Mouse (Mus musculus) testis, adult 2 months (tissue): ENCODE measurements around the gene Akap9. TPM values are rescaled to one million over a fixed set of nuclear protein-coding genes. Genes with fewer than 3 reads are reported as not detected.
A peak's percentile ranks its signal among the peaks of the same experiment; 100 is the strongest.
"Not testable (repeated sequence)": the region's sequence is repeated elsewhere in the genome, so short reads cannot be mapped to it uniquely, and the experiment has no call there.

ENCODE experiments used
- H3K27ac ChIP-seq: fragments of 200-500 bp; 2 replicates; pipeline ENCODE4 v1.5.1; 2012; ENCODE audit warnings: low read depth, low read length; ENCODE audit not compliant: control insufficient read depth, insufficient read depth
- H3K27me3 ChIP-seq: fragments of 200-500 bp; 2 replicates; pipeline ENCODE4 v1.6.1; 2012; ENCODE audit warnings: mild to moderate bottlenecking, low read length, moderate library complexity; ENCODE audit not compliant: control insufficient read depth, insufficient read depth
- H3K36me3 ChIP-seq: fragments of 200-500 bp; 2 replicates; pipeline ENCODE4 v1.6.1; 2012; ENCODE audit warnings: mild to moderate bottlenecking, low read length; ENCODE audit not compliant: control insufficient read depth, insufficient read depth
- H3K4me1 ChIP-seq: fragments of 200-500 bp; 2 replicates; pipeline ENCODE4 v1.6.1; 2012; ENCODE audit warnings: low read length; ENCODE audit not compliant: control insufficient read depth, insufficient read depth
- H3K4me3 ChIP-seq: fragments of 200-500 bp; 2 replicates; pipeline ENCODE4 v1.5.1; 2012; ENCODE audit warnings: low read depth, mild to moderate bottlenecking, low read length, moderate library complexity, mixed read lengths; ENCODE audit not compliant: control insufficient read depth
- CTCF ChIP-seq: fragments of 200-500 bp; IDR thresholded peaks from 2 replicates; pipeline ENCODE4 v1.5.1; 2012; ENCODE audit warnings: low read depth, mild to moderate bottlenecking, inconsistent platforms, low read length, moderate library complexity; ENCODE audit not compliant: control insufficient read depth, insufficient read depth, insufficient replicate concordance
- POLR2A ChIP-seq: fragments of 200-500 bp; IDR thresholded peaks from 2 replicates; pipeline ENCODE4 v1.6.1; 2012; ENCODE audit warnings: low read depth, mild to moderate bottlenecking, inconsistent platforms, low read length, moderate library complexity; ENCODE audit not compliant: control insufficient read depth
- polyA plus RNA-seq: library from polyadenylated mRNA; depleted of rRNA; stranded (reverse); fragments of >200 nt; gene quantifications from 2 replicates; pipeline ENCODE4 v1.2.3, GENCODE M21; 2012

Gene Akap9
- polyA plus RNA-seq, 1 experiment: 11.5 TPM

GRCm38 (mm10) chr5:4023186-4023585, 95.3 kb downstream of the Akap9 start:
- Histone ChIP-seq H3K36me3 (no peaks in the 10 kb centered on the region), H3K4me3 (no peak overlapping the region), H3K4me1 (no peaks in the 10 kb centered on the region; the same call in 1 of the 2 replicates), H3K27ac (no peak overlapping the region), H3K27me3 (no peaks in the 10 kb centered on the region)
- TF ChIP-seq POLR2A (no peak), CTCF (no peak)

- TF ChIP-seq POLR2A (no peak), CTCF (no peak)
- H3K27ac ChIP-seq: peak overlapping the region; percentile 7; the same call in 1 of the 2 replicates
- H3K36me3 ChIP-seq: no peaks in the 10 kb centered on the region
- H3K4me3 ChIP-seq: no peak overlapping the region
- H3K4me1 ChIP-seq: no peaks in the 10 kb centered on the region; the same call in 1 of the 2 replicates
- no peaks in the 10 kb centered on the region for H3K27me3 ChIP-seq
Observed at GRCm38 (mm10) chr5:4023742-4024681, 96.2 kb downstream of the Akap9 start.

- Histone ChIP-seq H3K4me3 (no peak overlapping the region), H3K27me3 (no peaks in the 10 kb centered on the region), H3K27ac (no peak overlapping the region), H3K4me1 (no peaks in the 10 kb centered on the region; the same call in 1 of the 2 replicates), H3K36me3 (no peaks in the 10 kb centered on the region)
- TF ChIP-seq CTCF (no peak), POLR2A (no peak)
Observed at GRCm38 (mm10) chr5:4024727-4025126, 96.9 kb downstream of the Akap9 start.

GRCm38 (mm10) chr5:4026336-4026735, 98.5 kb downstream of the Akap9 start:
- not testable (repeated sequence) for H3K27ac ChIP-seq, H3K27me3 ChIP-seq, H3K36me3 ChIP-seq, H3K4me1 ChIP-seq, H3K4me3 ChIP-seq

GRCm38 (mm10) chr5:4028486-4029173, 100.8 kb downstream of the Akap9 start:
- H3K4me3 ChIP-seq: no peak overlapping the region
- no peaks in the 10 kb centered on the region for H3K27me3 ChIP-seq
- TF ChIP-seq POLR2A (no peak), CTCF (no peak)
- no peak overlapping the region for H3K27ac ChIP-seq
- H3K4me1 ChIP-seq: no peaks in the 10 kb centered on the region
- H3K36me3 ChIP-seq: no peaks in the 10 kb centered on the region

- TF ChIP-seq POLR2A (no peak), CTCF (no peak)
- H3K27me3 ChIP-seq: no peaks in the 10 kb centered on the region
- no peak overlapping the region for H3K4me3 ChIP-seq
- H3K27ac ChIP-seq: no peak overlapping the region
- H3K4me1 ChIP-seq: no peaks in the 10 kb centered on the region
- no peaks in the 10 kb centered on the region for H3K36me3 ChIP-seq
Observed at GRCm38 (mm10) chr5:4031846-4032245, 104.0 kb downstream of the Akap9 start.

GRCm38 (mm10) chr5:4036686-4037085, 108.8 kb downstream of the Akap9 start:
- Histone ChIP-seq H3K27ac (no peak overlapping the region), H3K4me1 (no peaks in the 10 kb centered on the region), H3K27me3 (no peaks in the 10 kb centered on the region), H3K4me3 (no peak overlapping the region), H3K36me3 (no peaks in the 10 kb centered on the region)
- TF ChIP-seq POLR2A: no peak
- TF ChIP-seq CTCF: no peak
